Mouse (Mus musculus): ENCODE measurements around the gene Mob3c. TPM values are rescaled to one million over a fixed set of nuclear protein-coding genes. Genes with fewer than 3 reads are reported as not detected.

Mob3c gene
- total RNA-seq, 2 experiments from 2014 or later = 1.8 to 3.1 TPM

- intact Hi-C loops (cut with DNase I) = no loop called here
- no peak for DNase-seq
Measured at GRCm38 (mm10) chr4:115869512-115870210, 41.8 kb downstream of the Mob3c start.

DNA sequence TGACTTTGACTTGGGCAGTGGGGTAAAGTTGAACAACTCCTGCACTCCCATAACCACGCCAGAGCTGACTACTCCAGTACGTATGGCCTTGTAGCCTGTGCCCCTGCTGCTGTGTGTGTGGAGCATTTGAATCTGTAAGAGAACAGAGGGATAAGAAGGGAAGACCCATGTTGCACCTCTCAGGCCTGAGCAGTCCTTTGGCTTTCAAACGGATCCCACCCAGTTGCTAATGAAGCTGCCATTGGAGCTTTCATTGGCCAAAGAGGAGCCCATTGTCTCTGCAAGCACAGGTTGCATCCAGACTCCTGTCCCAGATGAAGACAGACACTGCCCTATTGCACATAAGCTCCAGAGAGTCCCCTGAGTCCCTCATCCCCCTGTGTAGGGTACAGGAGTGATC lies 45.3 kb downstream of the Mob3c start:
- no peak for DNase-seq
- intact Hi-C loops (cut with DNase I) = no loop called here

DNA sequence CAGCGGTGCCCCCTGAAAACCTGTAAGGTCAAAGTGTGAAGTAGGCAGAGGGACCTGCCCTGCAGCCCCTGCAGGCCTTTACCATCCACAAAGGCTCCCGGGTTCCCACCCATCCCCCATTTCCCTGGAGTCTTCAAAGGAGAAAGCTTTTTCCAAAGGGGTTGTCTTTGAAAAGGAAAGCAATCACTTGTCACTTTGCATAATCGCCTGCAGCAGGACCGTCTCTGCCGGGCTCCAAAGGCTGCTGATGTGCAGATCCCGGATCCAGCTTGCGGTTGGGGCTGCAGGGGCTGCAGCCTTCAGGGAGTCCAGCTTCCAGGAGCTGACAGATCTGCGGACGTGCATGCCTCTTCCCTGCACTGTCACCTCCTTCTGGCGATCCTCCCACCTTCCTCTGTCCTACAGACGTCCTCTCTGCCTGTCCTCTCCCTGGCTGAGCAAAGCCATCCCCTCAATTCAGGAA lies 50.4 kb downstream of the Mob3c start:
- DNase-seq = no peak
- intact Hi-C loops (cut with DNase I) = no loop called here

DNA sequence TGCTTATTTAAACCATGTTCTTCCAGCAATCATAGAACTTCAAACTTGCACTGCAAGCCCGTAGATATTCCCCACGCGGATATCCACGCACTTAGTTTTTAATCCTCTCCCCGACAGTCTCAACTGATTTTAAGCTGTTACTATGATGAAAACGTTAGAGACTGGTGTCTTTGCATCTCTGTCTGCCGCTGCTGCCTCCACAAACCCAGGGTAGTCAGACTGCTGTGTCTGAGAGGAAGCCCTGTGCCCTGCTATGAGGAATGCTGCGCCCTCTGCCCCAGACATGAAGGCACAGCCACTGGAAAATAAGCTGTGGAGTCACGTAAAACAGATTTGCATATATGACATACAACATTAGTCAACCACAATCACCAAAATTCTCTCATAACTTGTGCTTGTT lies 50.9 kb downstream of the Mob3c start:
- DNase-seq = no peak
- intact Hi-C loops (cut with DNase I) = no loop called here

GRCm38 (mm10) chr4:115881183-115881582 lies 53.3 kb downstream of the Mob3c start:
- no peak for DNase-seq
- intact Hi-C loops (cut with DNase I) = no loop called here

DNA sequence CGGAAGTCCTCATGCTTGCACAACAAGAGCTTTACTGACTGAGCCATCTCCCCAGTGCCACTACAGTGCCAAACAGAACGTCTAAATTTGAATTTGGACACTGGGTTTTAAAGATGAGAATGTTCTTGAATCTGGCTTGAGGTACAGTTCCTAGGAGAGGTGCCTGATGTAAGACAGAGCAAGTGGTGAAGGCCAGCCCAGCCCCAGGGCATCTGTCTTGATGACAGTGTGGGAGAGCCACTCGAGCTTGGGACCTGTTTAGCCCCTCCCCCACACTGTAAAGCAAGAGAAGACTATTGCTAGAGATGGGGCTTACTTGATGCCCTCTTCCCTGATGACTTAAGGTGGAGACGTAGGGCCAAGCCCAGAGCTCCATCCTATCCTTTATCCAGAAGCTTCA lies 54.3 kb downstream of the Mob3c start:
- intact Hi-C loops (cut with DNase I) = no loop called here
- DNase-seq = no peak

GRCm38 (mm10) chr4:115884022-115884421 lies 56.1 kb downstream of the Mob3c start, which contains the start of gene Kncn:
TSS of gene Kncn (plus strand) at chr4:115884400.
- DNase-seq = no peak
- intact Hi-C loops (cut with DNase I) = no loop called here

Other genes starting within 250 kb of the Mob3c start
- gene Cyp4a32, start 227.1 kb upstream of the Mob3c start, total RNA-seq (2021) = not detected
- gene Cyp4b1, start 180.4 kb upstream of the Mob3c start, total RNA-seq (2021) = 1 to 10 TPM; 2.5 to 3.6 TPM
- gene Efcab14, start 90.3 kb upstream of the Mob3c start, total RNA-seq (2021) = 10 to 100 TPM; 35.1 to 35.2 TPM
- 1 to 10 TPM; 2.8 to 3.4 TPM for gene Tex38, start 47.1 kb upstream of the Mob3c start, total RNA-seq (2021)
- 10 to 100 TPM; 39.8 to 46.9 TPM for gene Atpaf1, start 43.3 kb upstream of the Mob3c start, total RNA-seq (2021)
- 10 to 100 TPM; 22.9 to 24.7 TPM for gene Mknk1, start 11.1 kb downstream of the Mob3c start, total RNA-seq (2021)
- gene Kncn, start 56.3 kb downstream of the Mob3c start, total RNA-seq (2021) = not detected
- not detected for gene 6430628N08Rik, start 62.6 kb downstream of the Mob3c start, total RNA-seq (2021)
- not detected for gene Dmbx1, start 111.8 kb downstream of the Mob3c start, total RNA-seq (2021)
- gene Faah, start 189.8 kb downstream of the Mob3c start, total RNA-seq (2021) = under 1 TPM; 0.17 to 0.28 TPM
- 10 to 100 TPM; 12.5 to 14.5 TPM for gene Nsun4, start 225.8 kb downstream of the Mob3c start, total RNA-seq (2021)
- gene Uqcrh, start 247.0 kb downstream of the Mob3c start, total RNA-seq (2021) = 100 to 1,000 TPM; 843 to 875 TPM
- 10 to 100 TPM; 17.3 to 19.3 TPM for gene Lrrc41, start 247.2 kb downstream of the Mob3c start, total RNA-seq (2021)